Mouse (Mus musculus) cerebral cortex, adult 2 months (tissue): ENCODE data around the gene Mark2.

ENCODE experiments used
- WGBS: fragments of 180-500 bp; shearing (Covaris S2); methylation state at CpG from one replicate; pipeline ENCODE4 v1.1.7; 2018; 5-methylcytosine and 5-hydroxymethylcytosine counted together

Gene Mark2

DNA sequence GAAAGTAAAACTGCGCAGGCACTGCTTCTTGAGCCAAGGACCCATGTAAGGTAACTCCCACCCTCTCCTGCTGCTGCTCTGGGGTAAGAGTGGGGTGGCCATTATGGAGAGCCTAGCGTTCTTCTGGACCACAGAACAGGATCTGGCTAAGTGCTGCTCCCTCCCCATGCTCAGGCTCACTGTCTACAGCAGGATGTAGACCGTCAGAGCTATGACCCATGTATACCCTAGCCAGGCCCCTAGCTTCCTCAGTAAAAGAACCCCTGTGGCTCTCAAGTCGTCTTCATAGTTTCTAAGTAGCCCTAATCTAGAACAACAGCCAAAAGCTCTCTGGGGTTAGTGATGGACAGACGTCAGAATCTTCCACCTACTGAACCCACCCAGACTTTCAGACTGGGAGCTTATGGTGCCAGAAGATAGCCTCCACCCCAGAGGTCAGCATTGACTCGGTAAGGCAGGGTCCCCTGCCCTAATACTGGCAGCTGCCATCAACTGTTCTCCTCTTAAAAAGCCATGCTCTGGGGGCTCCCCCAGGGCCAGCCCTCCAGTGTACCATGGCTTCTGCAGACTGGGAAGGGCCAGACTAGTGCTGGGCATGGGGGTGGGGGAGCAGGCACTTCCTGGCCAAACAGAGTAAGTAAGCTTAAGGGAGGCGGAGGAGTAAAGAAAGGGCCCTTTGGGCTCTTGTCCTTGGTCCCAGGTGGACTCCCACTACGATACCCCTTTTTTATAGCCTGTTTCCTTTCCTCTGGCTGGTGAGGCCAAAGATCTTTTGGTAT is 47.4 kb downstream of the Mark2 start:
- 64% methylated on average over 8 of the region's 8 CpGs for WGBS

DNA sequence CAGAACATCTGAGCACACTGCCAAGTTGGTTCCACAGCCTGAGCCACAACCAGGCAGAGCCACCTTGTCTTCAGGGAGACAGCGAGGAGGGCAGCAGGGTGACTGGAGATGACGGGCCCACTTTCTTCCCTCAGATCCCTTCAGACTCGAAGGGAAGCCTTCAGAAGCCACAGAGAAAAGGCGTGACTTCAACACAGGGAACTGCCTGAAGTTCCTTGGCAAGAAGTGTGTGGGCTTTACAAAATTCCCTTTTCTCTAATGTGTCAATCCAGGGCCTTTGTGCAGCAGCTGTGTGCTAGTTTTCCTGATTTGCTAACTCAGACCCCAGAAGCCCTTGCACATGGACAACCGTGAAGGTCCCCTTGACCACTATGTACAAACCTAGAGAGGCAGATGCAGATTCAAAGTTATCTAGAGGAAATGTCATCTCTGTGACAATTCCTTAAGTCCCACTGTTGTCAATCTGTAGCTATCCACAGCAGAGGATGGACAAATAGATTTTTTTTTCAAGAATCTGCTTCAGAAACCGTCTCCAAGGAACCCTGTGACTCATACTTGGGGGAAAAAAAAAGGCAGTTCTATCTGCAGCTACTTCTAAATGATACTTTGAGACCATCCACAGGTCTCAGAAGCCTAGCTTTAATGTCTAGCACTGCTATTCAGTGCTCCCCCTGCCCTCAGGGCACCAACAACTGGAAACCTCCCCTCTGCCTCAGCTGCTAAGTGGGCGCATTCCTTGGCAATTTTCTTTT is 49.5 kb downstream of the Mark2 start:
- WGBS: 39% methylated on average over 7 of the region's 7 CpGs

DNA sequence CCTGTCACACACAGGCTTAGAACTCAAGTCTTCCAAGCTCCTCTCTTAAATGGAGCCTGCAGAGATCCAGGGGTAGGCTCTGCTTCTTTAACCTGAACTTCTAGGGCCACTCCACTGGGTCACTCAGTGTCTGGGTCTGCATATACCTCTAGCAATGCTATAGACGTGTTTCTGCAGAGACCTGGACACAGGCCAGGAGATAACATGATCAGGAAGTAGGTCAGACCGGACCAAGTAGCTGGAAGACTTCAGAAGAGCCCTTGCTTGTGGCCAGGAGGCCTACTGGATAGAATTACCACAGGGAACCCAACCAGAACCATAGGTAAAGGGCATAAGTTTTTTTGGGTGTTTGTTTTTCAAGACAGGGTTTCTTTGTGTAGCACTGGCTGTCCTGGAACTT is 51.9 kb downstream of the Mark2 start:
- WGBS: 31% methylated on average over 2 of the region's 2 CpGs

DNA sequence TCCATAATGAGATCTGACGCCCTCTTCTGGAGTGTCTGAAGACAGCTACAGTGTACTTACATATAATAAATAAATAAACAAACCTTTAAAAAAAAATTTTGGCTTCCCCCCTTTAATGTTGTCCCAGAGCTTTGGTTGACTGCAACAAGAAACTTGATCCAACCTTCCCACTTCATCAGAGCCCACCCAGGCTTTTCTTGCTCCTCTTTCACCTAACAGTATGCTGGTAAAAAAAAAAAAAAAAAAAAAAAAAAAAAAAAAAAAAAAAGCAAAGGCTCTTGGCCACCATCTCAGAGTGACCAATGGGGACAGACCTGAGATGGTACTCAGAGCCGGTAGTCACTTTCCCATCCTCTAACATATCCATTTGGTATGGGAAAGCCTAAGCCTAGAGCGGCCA is 53.4 kb downstream of the Mark2 start:
- WGBS: 73% methylated on average over 3 of the region's 3 CpGs

DNA sequence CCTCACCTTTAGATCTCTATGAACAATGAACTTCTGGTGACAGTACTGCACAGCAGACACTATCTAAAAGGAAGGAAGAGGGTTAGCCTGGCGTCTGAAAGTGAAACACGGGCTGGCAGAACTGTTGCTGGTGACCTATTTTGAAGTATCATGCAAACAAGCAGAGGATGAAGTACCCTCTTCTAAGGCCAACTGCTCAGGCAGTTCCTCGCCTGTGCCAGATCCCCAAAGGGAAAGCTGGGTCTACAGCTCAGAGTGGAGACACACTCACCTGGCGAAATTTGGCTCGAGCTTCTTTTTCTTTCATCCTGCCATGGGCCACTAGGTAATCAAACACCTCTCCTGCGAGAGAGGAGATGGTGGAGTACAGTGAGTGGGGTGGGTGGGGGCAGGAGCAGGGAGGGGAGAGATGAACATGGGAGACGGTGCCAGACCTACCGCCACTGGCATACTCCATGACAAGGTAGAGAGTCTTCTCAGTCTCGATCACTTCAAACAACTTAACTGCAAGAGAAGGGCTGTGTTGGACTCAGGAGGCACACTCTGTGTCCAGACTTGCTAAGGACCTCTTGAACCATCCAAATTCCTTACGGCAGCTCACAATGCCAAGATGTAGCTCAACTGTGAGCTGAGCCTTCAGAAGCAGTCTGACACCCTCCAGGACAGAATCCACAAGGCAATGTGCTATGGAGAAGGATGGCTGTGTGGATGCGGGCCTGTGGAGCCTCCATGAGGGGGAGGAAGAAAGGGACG is 54.9 kb downstream of the Mark2 start:
- WGBS: 71% methylated on average over 12 of the region's 12 CpGs

DNA sequence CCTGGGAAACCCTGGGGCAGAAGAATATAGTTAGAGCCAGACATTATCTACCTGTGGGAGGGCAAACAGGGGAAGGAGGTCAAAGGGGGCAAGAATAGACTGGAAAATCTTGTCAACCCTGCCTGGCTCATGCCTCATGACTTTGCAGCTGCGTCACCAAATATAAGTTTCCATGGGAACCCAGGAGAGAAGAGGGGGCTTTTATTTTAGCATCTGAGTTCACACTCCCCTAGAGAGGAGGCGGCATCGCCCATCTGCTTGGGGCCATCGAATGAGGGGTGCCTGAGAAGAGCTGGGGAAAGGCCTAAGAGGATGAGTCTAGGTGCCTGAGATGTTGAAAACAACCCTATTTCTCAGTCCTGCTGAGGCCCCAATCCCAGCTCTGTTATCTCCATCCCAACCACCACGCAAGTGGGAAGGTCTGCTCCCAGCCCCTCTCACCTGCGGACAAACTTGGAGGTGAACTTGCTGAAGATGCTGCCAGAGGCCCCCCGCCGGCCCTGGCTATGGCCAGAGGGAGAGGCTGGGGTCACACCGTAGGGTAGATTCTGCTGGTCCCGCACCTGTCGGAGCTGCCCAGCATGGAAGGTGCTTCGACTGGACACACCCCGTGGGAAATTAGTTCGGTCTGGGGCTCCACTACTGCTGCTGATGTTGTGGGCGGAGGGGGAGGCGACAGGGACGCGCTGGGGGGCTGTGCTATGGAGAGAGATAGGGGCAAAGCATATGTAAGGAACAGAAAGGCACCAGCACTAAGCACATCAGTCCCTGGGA is 60.9 kb downstream of the Mark2 start:
- 59% methylated on average over 18 of the region's 18 CpGs for WGBS

DNA sequence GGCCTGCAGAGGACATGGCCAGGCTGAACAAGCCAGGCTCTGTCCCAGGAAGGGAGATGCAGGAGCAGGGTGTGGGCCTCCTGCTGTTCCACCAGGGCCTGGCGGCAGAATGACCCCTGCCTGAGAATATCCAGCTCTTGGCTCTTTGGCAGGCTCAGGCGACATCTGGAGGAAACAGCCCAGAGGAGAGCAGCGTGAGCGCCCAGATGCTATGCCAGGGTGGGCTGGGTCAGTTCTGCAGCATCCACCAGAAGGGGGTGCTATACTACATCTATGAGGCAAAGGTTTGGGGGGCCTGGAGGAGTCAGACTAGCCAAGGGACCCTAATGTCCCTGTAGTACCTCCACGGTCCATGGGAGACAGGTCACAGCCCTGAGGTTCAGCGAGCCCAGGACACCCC is 62.5 kb downstream of the Mark2 start:
- WGBS: 25% methylated on average over 6 of the region's 6 CpGs

DNA sequence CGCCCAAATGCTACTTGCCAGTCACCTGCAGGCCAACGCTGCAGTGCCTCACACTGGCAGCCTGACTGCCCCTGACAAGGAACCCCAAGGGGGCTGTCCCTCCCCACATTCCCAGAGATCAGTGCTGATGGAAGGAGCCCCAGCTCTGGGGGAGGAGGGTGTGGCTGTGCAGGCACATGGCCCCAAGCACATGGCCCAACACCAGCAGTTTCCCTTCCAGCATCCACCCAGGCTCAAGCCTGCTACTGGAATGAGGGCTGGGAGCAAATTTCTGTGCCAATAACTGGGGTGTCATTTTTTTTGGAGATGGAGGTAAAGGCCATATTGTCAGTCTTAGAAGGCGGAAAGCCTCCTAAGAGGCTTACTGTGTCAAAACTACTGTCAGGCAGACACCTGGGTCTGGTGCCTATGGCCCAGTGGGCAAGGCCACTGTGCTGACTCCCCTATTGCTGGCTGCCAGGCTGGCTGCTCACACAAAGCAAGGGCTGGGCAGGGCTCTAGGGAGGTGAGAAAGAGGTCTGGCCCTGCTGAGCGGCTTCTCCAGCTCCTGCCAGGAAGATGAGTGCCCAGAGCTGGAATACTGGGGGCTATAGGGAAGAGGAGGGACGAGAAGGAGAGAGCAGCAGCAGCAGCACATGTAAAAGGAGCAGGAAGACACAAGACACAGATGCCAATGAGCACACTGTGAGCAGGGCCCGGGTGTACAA is 63.3 kb downstream of the Mark2 start:
- WGBS: 54% methylated on average over 6 of the region's 6 CpGs

DNA sequence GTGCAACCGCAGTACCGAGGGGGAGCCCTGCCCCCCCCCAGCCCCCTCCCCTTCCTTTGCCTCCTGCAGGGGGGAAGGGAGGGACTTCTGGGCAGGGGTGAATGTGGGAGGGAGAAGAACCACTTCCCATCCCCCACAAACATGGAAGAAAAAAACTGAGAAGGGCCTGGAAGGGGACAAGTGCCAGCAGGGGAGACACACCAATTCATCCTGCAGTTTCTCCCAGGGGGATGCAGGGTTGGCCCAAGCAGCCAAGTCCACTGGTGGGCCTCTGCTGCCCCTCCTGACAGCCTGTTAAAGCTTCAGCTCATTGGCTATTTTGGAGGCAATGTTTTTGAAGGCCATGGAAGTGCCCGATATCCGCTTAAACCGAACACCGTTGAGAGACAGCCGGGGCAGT is 64.9 kb downstream of the Mark2 start:
- 51% methylated on average over 7 of the region's 7 CpGs for WGBS

DNA sequence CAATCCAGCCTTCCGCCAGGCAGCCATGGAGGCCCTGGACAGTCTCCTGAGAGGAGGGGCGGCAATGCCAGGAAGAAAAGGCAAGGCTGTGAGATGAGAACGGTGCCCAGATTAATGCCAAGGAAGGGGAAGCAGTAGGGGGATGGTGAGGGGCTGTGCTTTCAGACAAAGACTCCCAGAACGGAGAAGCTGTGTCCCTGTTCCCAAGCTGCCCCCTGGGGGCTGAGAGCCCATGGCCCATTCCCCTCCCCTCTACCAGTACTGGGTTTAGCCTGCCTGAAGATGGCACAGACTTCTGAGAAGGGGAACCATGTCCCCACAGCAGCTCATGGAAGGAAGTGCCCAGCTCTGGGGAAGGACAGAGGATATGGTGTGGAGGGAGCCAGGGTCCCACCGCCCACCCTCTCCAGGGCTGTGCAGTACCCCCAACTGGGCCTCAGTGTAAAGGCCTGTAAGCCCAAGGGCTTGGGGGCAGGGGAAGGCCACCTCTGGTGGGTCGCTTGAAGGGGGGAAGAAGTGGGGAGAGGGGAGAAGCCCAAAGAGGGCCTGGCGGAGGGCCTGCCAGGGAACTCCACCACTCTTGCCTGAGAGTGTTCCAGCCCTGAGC is 65.5 kb downstream of the Mark2 start:
- 46% methylated on average over 7 of the region's 7 CpGs for WGBS

DNA sequence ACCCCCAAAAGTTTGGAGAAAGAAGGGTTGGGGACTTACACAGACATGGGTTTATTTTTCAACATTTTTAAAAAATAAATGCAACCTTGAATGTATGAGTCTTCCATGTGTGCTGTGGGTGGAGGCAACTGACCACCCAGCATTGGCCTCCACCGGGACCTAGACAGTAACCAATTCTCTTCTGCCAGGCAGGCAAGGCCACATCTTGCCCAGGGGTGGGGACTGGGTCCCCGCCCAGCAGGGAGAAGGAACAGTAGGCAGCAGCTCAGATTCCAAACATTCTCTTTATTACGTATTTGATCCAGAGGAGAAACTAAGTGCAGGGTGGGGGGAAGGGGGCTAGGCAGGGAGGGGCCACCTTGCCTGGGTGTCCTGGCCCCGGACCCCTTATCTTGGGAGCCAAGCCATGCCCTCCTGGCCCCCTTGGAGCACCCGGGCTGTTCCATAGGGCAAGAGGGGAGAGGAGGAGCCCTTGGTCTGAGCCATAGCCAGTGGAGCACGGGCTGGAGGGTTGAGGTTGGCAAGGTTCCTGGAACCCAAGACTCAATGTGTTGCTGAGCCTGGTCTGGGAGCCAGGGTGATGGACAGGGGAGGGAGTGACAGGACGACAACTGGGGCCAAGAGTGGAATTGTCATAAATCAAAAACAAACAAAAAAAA is 66.4 kb downstream of the Mark2 start:
- WGBS: 38% methylated on average over 7 of the region's 7 CpGs

DNA sequence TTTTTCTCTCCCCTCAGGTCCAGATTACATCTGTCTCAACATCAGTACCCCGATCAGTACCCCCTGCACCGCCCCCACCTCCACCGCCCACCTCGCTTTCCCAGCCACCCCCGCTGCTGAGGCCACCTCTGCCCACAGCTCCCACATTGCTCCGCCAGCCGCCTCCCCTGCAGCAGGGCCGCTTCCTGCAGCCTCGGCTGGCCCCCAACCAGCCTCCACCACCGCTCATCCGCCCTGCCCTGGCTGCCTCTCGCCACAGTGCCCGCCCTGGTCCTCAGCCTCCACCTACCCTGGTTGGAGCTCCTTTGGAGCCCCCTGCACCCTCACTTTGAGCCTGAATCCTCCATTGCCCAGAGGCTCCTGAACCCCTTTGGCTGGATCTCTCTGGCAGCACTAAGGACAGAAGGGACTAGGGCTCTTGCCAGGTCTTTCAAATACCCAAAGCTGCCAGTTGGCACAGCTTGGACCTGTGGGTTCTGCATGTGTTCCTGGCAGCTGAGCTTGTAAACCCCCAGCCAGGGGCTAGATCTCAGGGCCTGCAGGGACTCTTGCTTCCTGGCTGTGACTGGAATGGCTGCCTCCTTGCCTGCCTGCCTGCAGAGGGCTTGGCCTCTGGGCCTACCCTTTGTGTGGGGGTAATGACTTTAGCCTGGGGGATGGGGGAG is 67.2 kb downstream of the Mark2 start:
- WGBS: 50% methylated on average over 13 of the region's 13 CpGs

DNA sequence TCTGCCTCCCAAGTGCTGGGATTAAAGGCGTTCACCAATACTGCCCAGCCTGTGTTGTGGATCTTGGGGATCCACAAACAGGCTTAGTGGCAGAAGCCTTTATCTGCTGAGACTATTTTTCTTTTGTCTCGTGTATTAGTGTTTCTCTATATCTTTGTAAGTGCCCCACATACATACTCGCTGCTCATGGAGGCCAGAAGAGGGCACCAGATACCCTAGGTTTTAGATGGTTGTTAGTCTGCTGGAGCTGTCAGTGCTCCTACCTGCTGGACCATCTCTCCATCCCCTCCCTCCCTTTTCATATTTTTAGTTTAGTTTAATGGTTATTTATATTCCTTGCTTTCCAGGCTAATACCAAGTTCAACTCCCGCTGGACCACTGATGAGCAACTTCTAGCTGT is 68.2 kb downstream of the Mark2 start:
- WGBS: 92% methylated on average over 4 of the region's 4 CpGs

DNA sequence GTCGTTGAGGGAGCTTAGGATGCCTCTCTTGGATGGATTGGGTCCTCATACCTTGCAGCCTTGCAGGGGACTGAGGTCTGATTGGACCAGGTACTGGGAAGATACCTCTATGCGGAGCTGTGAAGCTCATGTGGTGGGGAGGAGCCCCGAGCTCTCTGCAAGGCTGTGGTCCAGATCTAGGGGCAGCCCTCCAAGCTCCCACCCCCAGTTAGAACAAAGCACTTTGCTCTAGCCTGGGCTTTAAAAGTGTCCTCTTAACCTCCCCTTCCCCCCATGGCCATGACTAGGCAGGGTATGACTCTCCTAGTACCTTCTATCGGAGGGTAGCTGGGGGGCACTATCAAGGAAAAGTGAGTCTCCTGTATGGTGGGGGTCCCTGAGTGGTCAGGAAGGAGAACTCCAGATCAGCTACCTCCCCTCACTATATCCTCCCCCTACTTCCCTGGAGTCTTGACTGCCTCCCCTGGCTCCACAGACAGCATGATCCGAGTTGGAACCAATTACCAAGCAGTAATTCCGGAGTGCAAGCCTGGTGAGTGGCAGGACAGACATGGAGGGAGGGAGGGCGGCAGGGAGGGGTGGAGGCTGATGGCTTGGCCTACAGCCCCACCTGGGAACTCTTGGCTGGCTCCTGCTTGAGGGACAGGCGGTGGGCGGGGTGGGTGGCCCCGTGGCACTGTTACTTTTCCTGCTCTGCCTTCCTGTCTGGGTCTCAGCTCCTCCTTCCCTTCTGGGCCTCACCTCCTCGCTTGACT is 72.2 kb downstream of the Mark2 start:
- WGBS: 17% methylated on average over 11 of the region's 11 CpGs

DNA sequence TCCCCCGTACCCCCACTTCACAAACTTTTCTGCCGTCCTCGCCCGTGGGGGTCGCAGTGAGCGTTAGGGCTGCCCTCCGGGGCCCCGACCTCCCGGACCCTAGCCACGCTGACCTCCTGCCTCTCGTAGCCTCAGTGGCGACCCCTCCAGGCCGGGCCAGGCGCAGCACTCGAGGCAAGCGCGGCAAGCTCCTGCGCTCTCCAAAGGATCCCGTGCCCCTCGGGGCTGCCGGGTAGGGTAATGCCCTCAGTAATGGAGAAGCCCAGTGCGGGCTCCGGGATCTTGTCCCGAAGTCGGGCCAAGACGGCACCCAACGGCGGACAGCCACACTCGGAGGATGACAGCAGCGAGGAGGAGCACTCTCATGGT is 73.0 kb downstream of the Mark2 start:
- 1% methylated on average over 30 of the region's 30 CpGs for WGBS

DNA sequence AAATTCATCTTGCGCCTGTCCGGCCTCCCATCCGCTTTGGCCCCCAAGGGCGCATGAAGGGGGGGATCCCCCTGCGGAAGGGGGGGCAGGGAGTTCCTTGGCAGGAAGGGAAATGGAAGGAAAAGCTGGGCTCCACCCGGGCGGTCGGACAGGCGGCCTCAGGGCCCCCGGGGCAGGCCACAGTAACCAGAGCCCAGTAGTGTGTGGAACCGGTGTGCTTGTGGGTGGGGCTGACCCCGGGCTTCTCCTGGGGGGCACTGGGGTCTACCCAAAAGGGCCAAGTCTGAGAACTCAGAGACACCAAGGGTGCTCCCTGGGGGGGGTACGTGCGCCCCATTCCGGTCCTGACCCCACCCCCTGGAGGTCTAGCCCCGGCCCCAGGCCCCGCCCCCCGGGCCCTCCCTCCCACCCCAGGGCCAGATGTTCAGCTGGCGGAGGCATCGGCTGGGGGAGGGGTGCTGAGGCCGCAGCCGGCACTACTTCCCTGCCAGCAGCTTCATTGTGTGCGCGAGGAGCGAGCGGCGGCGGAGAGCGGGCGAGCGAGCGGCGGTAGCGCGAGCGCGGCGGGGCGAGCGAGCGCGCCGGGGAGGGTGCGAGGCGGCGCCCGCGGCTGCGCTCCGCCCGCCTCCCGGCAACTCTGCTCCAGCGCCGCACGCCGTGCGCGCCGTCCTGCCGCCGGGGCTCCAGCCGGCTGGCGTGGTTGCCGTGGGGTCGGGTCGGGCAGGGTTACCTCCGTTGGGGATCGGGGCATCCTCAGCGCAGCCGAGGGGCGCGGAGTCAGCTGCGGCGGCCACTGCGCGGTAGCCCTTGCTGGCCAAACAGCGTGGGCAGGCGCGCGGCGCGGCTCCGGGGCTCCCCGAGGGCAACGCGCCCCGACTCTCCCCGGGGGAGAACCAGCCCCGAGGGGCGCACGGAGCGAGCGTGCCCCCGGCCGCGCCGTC is 73.6 kb downstream of the Mark2 start:
- WGBS: under 1% methylated on average over 80 of the region's 97 CpGs

DNA sequence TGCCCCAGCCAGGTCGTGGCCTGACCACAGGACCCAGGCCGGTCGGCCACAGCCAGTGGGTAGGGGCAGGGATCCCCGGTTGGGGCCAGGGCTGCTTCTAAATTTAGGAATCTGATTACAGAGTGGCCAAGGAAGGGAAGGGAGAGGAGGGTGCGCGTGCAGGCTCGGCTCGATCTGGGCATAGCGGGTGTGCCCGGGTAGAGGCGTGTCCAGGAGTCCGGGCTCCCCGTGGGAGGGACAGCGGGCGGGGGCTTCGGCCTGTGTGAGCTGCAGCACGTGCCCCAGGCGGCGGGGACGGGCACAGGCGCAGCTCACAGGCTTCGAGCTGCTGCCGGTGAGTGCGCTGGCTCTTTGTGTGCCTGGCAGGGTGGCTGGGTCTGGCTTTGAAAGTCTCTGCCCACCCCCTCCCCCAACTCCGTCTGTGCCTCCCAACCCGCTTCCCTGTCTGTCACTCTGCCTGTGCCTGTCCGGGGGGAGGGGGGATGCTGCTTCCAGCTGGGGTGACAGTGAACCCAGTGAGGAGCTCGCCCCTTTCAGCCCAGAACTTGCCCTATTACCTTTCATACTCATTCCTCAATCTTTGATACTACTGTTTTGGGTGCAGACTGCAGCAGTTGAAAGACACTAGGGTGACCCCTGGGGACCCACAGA is 74.4 kb downstream of the Mark2 start, which contains the start of gene Rcor2:
Gene Rcor2, plus strand, starts transcription at position 235 of the 651 bp plus-strand sequence.
- WGBS: 4% methylated on average over 28 of the region's 28 CpGs
